Mouse (Mus musculus) right cerebral cortex, postnatal 10 days (tissue): Measurements from ENCODE around the gene Fam221a.

Experiments
- DNase-seq, 2 experiments: peaks; one replicate each; pipeline ENCODE4 v3.0.0; 2021; ENCODE audit warnings: low spot score in 2 of 2

The Fam221a gene

GRCm38 (mm10) chr6:49367159-49368054, at the start of gene Fam221a:
Gene Fam221a (plus strand): TSS chr6:49367739.
- peak; percentile 63 to 69 for DNase-seq

GRCm38 (mm10) chr6:49318966-49319594, 48.5 kb upstream of the Fam221a start, which contains the start of gene Ccdc126:
Gene Ccdc126 (plus strand): TSS chr6:49319274.
- DNase-seq: peak; percentile 99

GRCm38 (mm10) chr6:49319595-49320315, 47.8 kb upstream of the Fam221a start:
- DNase-seq: peak in 1 of 2 experiments; percentile 64

- no peak for DNase-seq
These were observed 46.2 kb upstream of the Fam221a start for GRCm38 (mm10) chr6:49321341-49321740.

- DNase-seq: no peak
These were observed 45.5 kb upstream of the Fam221a start for GRCm38 (mm10) chr6:49322056-49322455.

GRCm38 (mm10) chr6:49322986-49323385, 44.6 kb upstream of the Fam221a start:
- no peak for DNase-seq

GRCm38 (mm10) chr6:49324528-49324927, 43.0 kb upstream of the Fam221a start:
- DNase-seq: no peak

- no peak for DNase-seq
These were observed 42.2 kb upstream of the Fam221a start for GRCm38 (mm10) chr6:49325294-49325693.

- no peak for DNase-seq
These were observed 40.7 kb upstream of the Fam221a start for GRCm38 (mm10) chr6:49326846-49327245.

GRCm38 (mm10) chr6:49331369-49332059, 36.0 kb upstream of the Fam221a start:
- no peak for DNase-seq

- DNase-seq: no peak
These were observed 35.5 kb upstream of the Fam221a start for GRCm38 (mm10) chr6:49332060-49332370.

GRCm38 (mm10) chr6:49338566-49338965, 29.0 kb upstream of the Fam221a start:
- no peak for DNase-seq

GRCm38 (mm10) chr6:49339145-49339544, 28.4 kb upstream of the Fam221a start:
- no peak for DNase-seq

- DNase-seq: no peak
These were observed 23.6 kb upstream of the Fam221a start for GRCm38 (mm10) chr6:49343737-49344469.

GRCm38 (mm10) chr6:49349826-49350225, 17.7 kb upstream of the Fam221a start:
- no peak for DNase-seq

GRCm38 (mm10) chr6:49354613-49355012, 12.9 kb upstream of the Fam221a start:
- DNase-seq: no peak

GRCm38 (mm10) chr6:49355171-49355570, 12.4 kb upstream of the Fam221a start:
- DNase-seq: no peak

- DNase-seq: no peak
These were observed 7.1 kb upstream of the Fam221a start for GRCm38 (mm10) chr6:49360420-49360819.

GRCm38 (mm10) chr6:49368212-49368611, 673 bp downstream of the Fam221a start:
- no peak for DNase-seq

GRCm38 (mm10) chr6:49372705-49373104, 5.2 kb downstream of the Fam221a start:
- no peak for DNase-seq

GRCm38 (mm10) chr6:49373943-49374342, 6.4 kb downstream of the Fam221a start:
- DNase-seq: no peak
